Mouse (Mus musculus): ENCODE data around the gene Bag5. TPM values are rescaled to one million over a fixed set of nuclear protein-coding genes. Genes with fewer than 3 reads are reported as not detected.
A peak's percentile ranks its signal among the peaks of the same experiment; 100 is the strongest.

The Bag5 gene
- polyA plus RNA-seq, 1 experiment from 2014 or later: 49.3 TPM

DNA sequence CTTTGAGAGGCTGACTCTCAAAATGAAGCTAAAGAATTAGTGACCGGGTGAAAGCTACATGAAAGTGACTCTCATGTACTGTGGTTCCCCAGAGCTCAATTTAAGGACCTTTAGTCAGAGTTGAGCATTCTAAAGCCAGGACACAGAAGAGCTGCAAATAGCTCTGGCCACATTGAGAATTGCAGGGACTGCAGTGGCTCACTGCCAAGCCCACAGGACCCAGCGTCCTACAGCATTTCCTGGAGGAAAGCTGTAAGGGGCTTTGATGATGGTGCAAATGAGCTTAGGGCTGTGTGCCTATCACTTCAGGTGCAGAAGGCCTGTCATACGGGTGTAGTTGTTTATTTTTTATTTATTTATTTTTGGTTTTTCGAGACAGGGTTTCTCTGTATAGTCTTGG, 4.9 kb downstream of the Bag5 start:
- no peaks in the 10 kb centered on the region for H3K27me3 ChIP-seq (ENCODE audit: control insufficient read depth, insufficient read depth, low read length)
- no peak for ATAC-seq (ENCODE audit: insufficient read depth, low FRiP score)
- H3K4me1 ChIP-seq (ENCODE audit: control insufficient read depth, insufficient read depth, low read length): peaks cover 30% of the 10 kb centered on the region
- no peak overlapping the region for H3K27ac ChIP-seq (ENCODE audit: low read length)
- H3K4me3 ChIP-seq (replicated peaks; ENCODE audit: low read length): no peak overlapping the region
- no peak overlapping the region for H3K9ac ChIP-seq (ENCODE audit: low read length)
- H3K4me2 ChIP-seq (ENCODE audit: low read depth, low read length): no peak overlapping the region
- H3K9me3 ChIP-seq (replicated peaks; ENCODE audit: control insufficient read depth, low read length): no peaks in the 10 kb centered on the region
- 76% methylated on average over 4 of the region's 4 CpGs for WGBS
- H3K36me3 ChIP-seq (ENCODE audit: control insufficient read depth, insufficient read depth, low read length): peaks cover 11% of the 10 kb centered on the region; the same call in 1 of the 2 replicates

- Histone ChIP-seq H3K36me3 (ENCODE audit: control insufficient read depth, insufficient read depth, low read length) (peaks cover 11% of the 10 kb centered on the region; the same call in 1 of the 2 replicates), H3K9ac (ENCODE audit: low read length) (peak overlapping the region; percentile 25), H3K27me3 (ENCODE audit: control insufficient read depth, insufficient read depth, low read length) (no peaks in the 10 kb centered on the region), H3K27ac (ENCODE audit: low read length) (peak overlapping the region; percentile 79), H3K4me3 (replicated peaks; ENCODE audit: low read length) (no peak overlapping the region), H3K9me3 (replicated peaks; ENCODE audit: control insufficient read depth, low read length) (no peaks in the 10 kb centered on the region), H3K4me2 (ENCODE audit: low read depth, low read length) (no peak overlapping the region), H3K4me1 (ENCODE audit: control insufficient read depth, insufficient read depth, low read length) (peaks cover 20% of the 10 kb centered on the region)
- 32% methylated on average over 15 of the region's 15 CpGs for WGBS
- ATAC-seq (ENCODE audit: insufficient read depth, low FRiP score): peak; percentile 30; the same call in 1 of the 2 replicates
Observed at GRCm38 (mm10) chr12:111705186-111705973, 7.7 kb downstream of the Bag5 start.

DNA sequence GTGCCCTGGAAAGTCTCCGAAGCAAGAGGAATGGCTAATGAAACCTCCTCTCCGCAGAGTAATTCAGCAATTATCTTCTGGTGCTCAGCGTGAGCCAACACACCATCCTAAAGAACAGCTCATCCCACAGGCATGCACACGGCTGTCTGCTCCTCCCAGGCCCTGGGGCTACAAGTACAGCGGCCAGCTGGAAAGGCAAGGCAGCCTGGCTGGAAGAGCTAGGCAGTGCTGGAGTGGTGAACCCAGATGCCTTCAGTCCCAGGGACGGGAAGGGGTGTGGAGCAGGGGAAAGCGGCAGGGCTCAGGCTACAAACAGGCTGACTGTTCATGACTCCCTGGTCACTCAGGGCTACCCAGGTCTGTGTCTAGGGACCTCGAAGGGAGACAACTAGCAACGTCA, 8.4 kb downstream of the Bag5 start:
- H3K4me2 ChIP-seq (ENCODE audit: low read depth, low read length): no peak overlapping the region
- H3K27me3 ChIP-seq (ENCODE audit: control insufficient read depth, insufficient read depth, low read length): no peaks in the 10 kb centered on the region
- peak overlapping the region; percentile 52 for H3K9ac ChIP-seq (ENCODE audit: low read length)
- peak; percentile 68 for ATAC-seq (ENCODE audit: insufficient read depth, low FRiP score)
- WGBS: 31% methylated on average over 9 of the region's 9 CpGs
- H3K4me1 ChIP-seq (ENCODE audit: control insufficient read depth, insufficient read depth, low read length): peaks cover 20% of the 10 kb centered on the region
- no peaks in the 10 kb centered on the region for H3K9me3 ChIP-seq (replicated peaks; ENCODE audit: control insufficient read depth, low read length)
- peak overlapping the region; percentile 79 for H3K27ac ChIP-seq (ENCODE audit: low read length)
- H3K4me3 ChIP-seq (replicated peaks; ENCODE audit: low read length): no peak overlapping the region
- peaks cover 8% of the 10 kb centered on the region; the same call in 1 of the 2 replicates for H3K36me3 ChIP-seq (ENCODE audit: control insufficient read depth, insufficient read depth, low read length)

DNA sequence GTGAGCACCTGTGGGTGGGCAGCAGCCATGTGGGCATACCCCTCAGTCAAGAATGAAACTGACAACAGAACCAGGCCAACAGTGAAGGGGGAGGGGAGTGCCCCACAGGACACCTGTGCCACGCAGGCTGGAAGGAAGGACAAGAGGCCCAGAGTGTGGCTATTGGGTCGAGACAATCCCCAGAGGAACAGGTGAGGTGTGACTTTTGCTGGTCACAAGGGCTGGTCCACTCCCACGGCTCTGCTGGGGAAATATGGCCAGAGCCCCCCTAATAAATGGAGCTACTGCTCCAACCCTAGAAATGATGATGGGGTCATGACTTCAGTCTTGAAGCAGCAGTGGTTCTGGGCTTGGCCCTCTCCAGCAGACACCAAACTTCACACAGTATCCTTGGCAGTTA, 9.8 kb downstream of the Bag5 start:
- Histone ChIP-seq H3K27ac (ENCODE audit: low read length) (no peak overlapping the region), H3K4me2 (ENCODE audit: low read depth, low read length) (no peak overlapping the region), H3K27me3 (ENCODE audit: control insufficient read depth, insufficient read depth, low read length) (no peaks in the 10 kb centered on the region), H3K36me3 (ENCODE audit: control insufficient read depth, insufficient read depth, low read length) (no peaks in the 10 kb centered on the region), H3K4me1 (ENCODE audit: control insufficient read depth, insufficient read depth, low read length) (peaks cover 20% of the 10 kb centered on the region), H3K9ac (ENCODE audit: low read length) (no peak overlapping the region), H3K9me3 (replicated peaks; ENCODE audit: control insufficient read depth, low read length) (no peaks in the 10 kb centered on the region), H3K4me3 (replicated peaks; ENCODE audit: low read length) (no peak overlapping the region)
- no peak for ATAC-seq (ENCODE audit: insufficient read depth, low FRiP score)
- WGBS: 75% methylated on average over 3 of the region's 3 CpGs

- Histone ChIP-seq H3K4me3 (replicated peaks; ENCODE audit: low read length) (no peak overlapping the region), H3K36me3 (ENCODE audit: control insufficient read depth, insufficient read depth, low read length) (no peaks in the 10 kb centered on the region), H3K4me1 (ENCODE audit: control insufficient read depth, insufficient read depth, low read length) (peaks cover 18% of the 10 kb centered on the region), H3K4me2 (ENCODE audit: low read depth, low read length) (no peak overlapping the region), H3K27ac (ENCODE audit: low read length) (no peak overlapping the region), H3K9ac (ENCODE audit: low read length) (no peak overlapping the region), H3K27me3 (ENCODE audit: control insufficient read depth, insufficient read depth, low read length) (no peaks in the 10 kb centered on the region), H3K9me3 (replicated peaks; ENCODE audit: control insufficient read depth, low read length) (no peaks in the 10 kb centered on the region)
- WGBS: 39% methylated on average over 9 of the region's 9 CpGs
- ATAC-seq (ENCODE audit: insufficient read depth, low FRiP score): no peak
Observed at GRCm38 (mm10) chr12:111700920-111701458, 12.1 kb downstream of the Bag5 start.

DNA sequence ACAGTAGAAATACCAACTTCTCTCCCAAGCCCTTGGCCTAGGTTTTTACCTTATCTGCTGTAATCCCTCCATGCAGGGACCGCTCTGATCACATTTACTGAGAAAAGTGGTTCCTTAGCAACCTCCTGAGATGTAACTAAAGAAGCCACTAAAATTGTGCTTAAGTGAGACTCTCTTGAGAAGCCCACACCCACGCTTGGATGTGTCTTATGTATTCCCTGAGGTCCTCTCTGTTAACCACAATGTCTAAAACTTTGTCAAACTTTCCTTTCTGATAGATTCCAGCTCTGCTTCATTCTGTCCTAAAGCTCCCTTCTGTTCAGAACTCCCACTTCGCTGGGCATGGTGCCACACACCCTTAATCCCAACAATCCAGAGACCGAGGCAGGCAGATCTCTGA, 13.5 kb downstream of the Bag5 start:
- H3K9ac ChIP-seq (ENCODE audit: low read length): no peak overlapping the region
- no peaks in the 10 kb centered on the region for H3K9me3 ChIP-seq (replicated peaks; ENCODE audit: control insufficient read depth, low read length)
- no peak overlapping the region for H3K4me2 ChIP-seq (ENCODE audit: low read depth, low read length)
- H3K36me3 ChIP-seq (ENCODE audit: control insufficient read depth, insufficient read depth, low read length): no peaks in the 10 kb centered on the region
- no peaks in the 10 kb centered on the region for H3K27me3 ChIP-seq (ENCODE audit: control insufficient read depth, insufficient read depth, low read length)
- no peak for ATAC-seq (ENCODE audit: insufficient read depth, low FRiP score)
- 77% methylated on average over 4 of the region's 4 CpGs for WGBS
- H3K4me1 ChIP-seq (ENCODE audit: control insufficient read depth, insufficient read depth, low read length): peaks cover 10% of the 10 kb centered on the region
- no peak overlapping the region for H3K4me3 ChIP-seq (replicated peaks; ENCODE audit: low read length)
- no peak overlapping the region for H3K27ac ChIP-seq (ENCODE audit: low read length)

DNA sequence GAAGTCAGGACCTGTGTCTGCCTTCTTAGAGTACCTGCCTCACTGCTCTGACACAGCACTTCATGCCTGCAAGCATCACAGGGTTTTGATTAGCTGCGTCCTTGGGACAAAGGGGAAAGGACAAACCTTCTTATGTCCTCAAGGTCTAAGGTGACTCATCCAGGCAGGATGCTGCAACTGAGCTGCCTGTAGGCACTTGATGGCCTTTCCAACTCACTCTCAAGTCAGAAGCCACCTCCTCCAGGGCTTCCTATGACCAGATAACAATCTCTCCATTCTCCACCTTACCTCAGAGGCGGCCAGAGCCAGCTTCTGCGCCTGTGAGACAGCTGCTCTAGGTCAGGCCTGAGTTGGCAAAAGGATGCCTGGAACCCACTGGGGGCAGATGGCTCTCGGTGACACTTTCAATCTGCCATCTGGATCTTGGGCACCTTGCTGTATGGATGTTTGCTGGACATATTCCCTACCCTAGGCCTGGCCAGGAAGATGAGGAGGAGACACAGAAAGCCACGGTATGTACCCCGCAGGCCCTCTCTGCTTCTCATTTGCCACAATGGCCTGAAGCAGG, 14.6 kb downstream of the Bag5 start:
- 87% methylated on average over 6 of the region's 6 CpGs for WGBS
- peaks cover 18% of the 10 kb centered on the region for H3K4me1 ChIP-seq (ENCODE audit: control insufficient read depth, insufficient read depth, low read length)
- no peaks in the 10 kb centered on the region for H3K27me3 ChIP-seq (ENCODE audit: control insufficient read depth, insufficient read depth, low read length)
- no peaks in the 10 kb centered on the region for H3K36me3 ChIP-seq (ENCODE audit: control insufficient read depth, insufficient read depth, low read length)
- no peak overlapping the region for H3K9ac ChIP-seq (ENCODE audit: low read length)
- no peak for ATAC-seq (ENCODE audit: insufficient read depth, low FRiP score)
- no peaks in the 10 kb centered on the region for H3K9me3 ChIP-seq (replicated peaks; ENCODE audit: control insufficient read depth, low read length)
- no peak overlapping the region for H3K4me3 ChIP-seq (replicated peaks; ENCODE audit: low read length)
- no peak overlapping the region for H3K4me2 ChIP-seq (ENCODE audit: low read depth, low read length)
- no peak overlapping the region for H3K27ac ChIP-seq (ENCODE audit: low read length)

GRCm38 (mm10) chr12:111697708-111698107, 15.3 kb downstream of the Bag5 start:
- H3K27me3 ChIP-seq (ENCODE audit: control insufficient read depth, insufficient read depth, low read length): no peaks in the 10 kb centered on the region
- no peak overlapping the region; the same call in 1 of the 2 replicates for H3K9ac ChIP-seq (ENCODE audit: low read length)
- no peak overlapping the region for H3K27ac ChIP-seq (ENCODE audit: low read length)
- ATAC-seq (ENCODE audit: insufficient read depth, low FRiP score): no peak
- no peak overlapping the region for H3K4me2 ChIP-seq (ENCODE audit: low read depth, low read length)
- 60% methylated on average over 4 of the region's 4 CpGs for WGBS
- no peaks in the 10 kb centered on the region for H3K9me3 ChIP-seq (replicated peaks; ENCODE audit: control insufficient read depth, low read length)
- no peaks in the 10 kb centered on the region for H3K36me3 ChIP-seq (ENCODE audit: control insufficient read depth, insufficient read depth, low read length)
- no peak overlapping the region for H3K4me3 ChIP-seq (replicated peaks; ENCODE audit: low read length)
- H3K4me1 ChIP-seq (ENCODE audit: control insufficient read depth, insufficient read depth, low read length): peaks cover 22% of the 10 kb centered on the region

DNA sequence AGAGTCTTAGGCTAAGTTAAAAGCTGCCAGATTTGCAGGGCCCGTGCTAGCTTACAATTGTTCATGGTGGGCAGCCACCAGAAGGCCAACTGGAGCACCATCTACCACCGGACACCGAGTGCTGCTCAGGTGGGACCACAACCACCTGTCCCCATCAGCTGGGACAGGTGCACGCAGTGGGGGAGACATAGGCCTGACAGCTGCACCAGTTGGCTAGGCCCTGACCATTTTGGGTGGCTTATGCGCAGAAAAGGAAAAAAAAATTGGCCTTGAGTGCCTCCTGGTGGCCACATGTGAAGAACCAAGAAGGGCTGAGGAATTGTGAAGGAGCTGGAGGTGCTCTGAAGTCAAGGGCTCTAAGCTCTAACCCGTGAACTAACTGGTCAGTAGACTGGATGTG, 16.8 kb downstream of the Bag5 start:
- Histone ChIP-seq H3K9ac (ENCODE audit: low read length) (no peak overlapping the region), H3K9me3 (replicated peaks; ENCODE audit: control insufficient read depth, low read length) (no peaks in the 10 kb centered on the region), H3K36me3 (ENCODE audit: control insufficient read depth, insufficient read depth, low read length) (no peaks in the 10 kb centered on the region), H3K4me2 (ENCODE audit: low read depth, low read length) (no peak overlapping the region), H3K4me3 (replicated peaks; ENCODE audit: low read length) (no peak overlapping the region), H3K27me3 (ENCODE audit: control insufficient read depth, insufficient read depth, low read length) (no peaks in the 10 kb centered on the region), H3K27ac (ENCODE audit: low read length) (no peak overlapping the region), H3K4me1 (ENCODE audit: control insufficient read depth, insufficient read depth, low read length) (peaks cover 22% of the 10 kb centered on the region)
- 30% methylated on average over 6 of the region's 6 CpGs for WGBS
- ATAC-seq (ENCODE audit: insufficient read depth, low FRiP score): peak; percentile 1; the same call in 1 of the 2 replicates

Measured in stomach, embryonic 16.5 days (tissue).